Comparison of ENCODE assay signal across 16 mouse cellular contexts in genomic region chr4:74201281-74201811, GRCm38 (mm10).
"Had no signal": no experiment of that assay in that cellular context is flagged by ENCODE, and none has a peak within 500 bp of the region (broad histone marks: within the 10 kb centered on the region; RNA-seq: fewer than 3 reads in every experiment).

No protein-coding gene starts in this region.

- H3K4me3 ChIP-seq: lung, embryonic 15.5 days; megakaryocyte, embryonic 14.5 days; midbrain, embryonic 13.5 days; midbrain, embryonic 15.5 days; neural tube, embryonic 12.5 days had no signal

- H3K36me3 ChIP-seq: lung, embryonic 15.5 days; midbrain, embryonic 13.5 days; midbrain, embryonic 15.5 days; neural tube, embryonic 12.5 days had no signal

- H3K27ac ChIP-seq: lung, embryonic 15.5 days; macrophage; midbrain, embryonic 13.5 days; midbrain, embryonic 15.5 days; neural tube, embryonic 12.5 days had no signal

- H3K9ac ChIP-seq: lung, embryonic 15.5 days; midbrain, embryonic 13.5 days; midbrain, embryonic 15.5 days; neural tube, embryonic 12.5 days had no signal

- H3K27me3 ChIP-seq: lung, embryonic 15.5 days; megakaryocyte, embryonic 14.5 days; midbrain, embryonic 13.5 days; midbrain, embryonic 15.5 days; neural tube, embryonic 12.5 days had no signal

- DNase-seq: lung, adult 18-20 months; lung, postnatal 14 days; lung, postnatal 36 days; right cerebral cortex, postnatal 25 days; right cerebral cortex, postnatal 4 days; spleen, adult 18-20 months; thymus, adult 18-20 months; thymus, postnatal 14 days; thymus, postnatal 36 days had no signal

- ATAC-seq: lung, postnatal 0 days; midbrain, embryonic 13.5 days; midbrain, embryonic 15.5 days had no signal

- H3K4me1 ChIP-seq: lung, embryonic 15.5 days; megakaryocyte, embryonic 14.5 days; midbrain, embryonic 13.5 days; midbrain, embryonic 15.5 days; neural tube, embryonic 12.5 days had no signal
